Mouse (Mus musculus) limb, embryonic 10.5 days (tissue): Measurements from ENCODE around the gene Pcsk5. TPM values are rescaled to one million over a fixed set of nuclear protein-coding genes. Genes with fewer than 3 reads are reported as not detected.

Experiments used
- DNase-seq: peaks from one replicate; pipeline ENCODE4 v3.0.0-alpha.2; 2017; ENCODE audit warnings: low spot score
- H3K27ac ChIP-seq: fragments of 300-500 bp; sonication (generic); 2 replicates; pipeline ENCODE4 v1.5.1; 2016; ENCODE audit warnings: mild to moderate bottlenecking
- H3K27me3 ChIP-seq: fragments of 300-500 bp; sonication (generic); 2 replicates; pipeline ENCODE4 v1.6.1; 2016; ENCODE audit warnings: low read depth, mild to moderate bottlenecking; ENCODE audit not compliant: poor library complexity, severe bottlenecking
- H3K36me3 ChIP-seq: fragments of 300-500 bp; sonication (generic); 2 replicates; pipeline ENCODE4 v1.6.1; 2016; ENCODE audit warnings: mild to moderate bottlenecking, moderate library complexity
- H3K4me1 ChIP-seq: fragments of 300-500 bp; sonication (generic); 2 replicates; pipeline ENCODE4 v1.6.1; 2016
- H3K4me3 ChIP-seq: fragments of 300-500 bp; sonication (generic); 2 replicates; pipeline ENCODE4 v1.5.1; 2016; ENCODE audit warnings: mild to moderate bottlenecking, moderate library complexity
- H3K9me3 ChIP-seq: fragments of 300-500 bp; sonication (generic); replicated peaks from 2 replicates; pipeline ENCODE4 v1.6.1; 2016; ENCODE audit warnings: mild to moderate bottlenecking
- WGBS: fragments of 180-500 bp; shearing (Covaris S2); methylation state at CpG from one replicate; pipeline ENCODE4 v1.1.7; 2016; 5-methylcytosine and 5-hydroxymethylcytosine counted together
- polyA plus RNA-seq: library from polyadenylated mRNA; unstranded; fragments of >200 nt; fragmentation: Nextera tagmentation; extraction: Ambion mirVana; gene quantifications from 2 replicates; pipeline ENCODE4 v1.2.1, GENCODE M21; 2016

The Pcsk5 gene
- polyA plus RNA-seq, 1 experiment from 2014 or later, result 11.6 TPM

- Histone ChIP-seq H3K4me1 (no peaks in the 10 kb centered on the region), H3K36me3 (no peaks in the 10 kb centered on the region), H3K27me3 (no peaks in the 10 kb centered on the region), H3K4me3 (no peak overlapping the region), H3K27ac (no peak overlapping the region), H3K9me3 (no peaks in the 10 kb centered on the region)
- no peak for DNase-seq
Measured at GRCm38 (mm10) chr19:17762740-17763139, 74.7 kb downstream of the Pcsk5 start.

GRCm38 (mm10) chr19:17761678-17762077 is 75.8 kb downstream of the Pcsk5 start:
- H3K36me3 ChIP-seq, result no peaks in the 10 kb centered on the region
- DNase-seq, result no peak
- no peaks in the 10 kb centered on the region for H3K4me1 ChIP-seq
- no peak overlapping the region for H3K4me3 ChIP-seq
- H3K27ac ChIP-seq, result no peak overlapping the region
- no peaks in the 10 kb centered on the region for H3K27me3 ChIP-seq
- WGBS, result 85% methylated on average over 5 of the region's 5 CpGs
- H3K9me3 ChIP-seq, result no peaks in the 10 kb centered on the region

DNA sequence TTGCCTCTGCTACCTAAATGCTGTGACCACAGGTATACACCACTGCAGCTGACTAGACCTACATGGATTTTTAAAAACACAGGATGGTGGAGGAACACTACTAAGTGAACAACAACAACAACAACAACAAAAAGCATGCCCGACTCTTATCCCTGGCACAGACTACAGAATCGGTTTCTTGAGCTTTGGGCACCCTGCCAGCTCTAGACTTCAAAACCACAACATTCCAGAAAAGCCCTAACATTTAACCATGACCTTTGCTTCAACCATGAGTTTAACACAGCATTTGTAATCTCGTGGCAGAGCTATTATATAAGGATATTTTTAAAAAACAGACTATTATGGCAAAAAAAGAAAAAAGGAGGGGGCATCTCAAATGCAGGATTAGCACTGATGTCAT is 84.6 kb downstream of the Pcsk5 start:
- Histone ChIP-seq H3K4me3 (no peak overlapping the region), H3K36me3 (no peaks in the 10 kb centered on the region), H3K27me3 (no peaks in the 10 kb centered on the region), H3K27ac (no peak overlapping the region), H3K9me3 (no peaks in the 10 kb centered on the region), H3K4me1 (no peaks in the 10 kb centered on the region)
- no peak for DNase-seq
- 89% methylated on average over 3 of the region's 3 CpGs for WGBS

- Histone ChIP-seq H3K9me3 (no peaks in the 10 kb centered on the region), H3K27me3 (no peaks in the 10 kb centered on the region), H3K4me1 (no peaks in the 10 kb centered on the region), H3K27ac (no peak overlapping the region), H3K36me3 (no peaks in the 10 kb centered on the region), H3K4me3 (no peak overlapping the region)
- WGBS, result 93% methylated on average over 3 of the region's 3 CpGs
- DNase-seq, result no peak
Measured at GRCm38 (mm10) chr19:17748331-17748730, 89.1 kb downstream of the Pcsk5 start.

DNA sequence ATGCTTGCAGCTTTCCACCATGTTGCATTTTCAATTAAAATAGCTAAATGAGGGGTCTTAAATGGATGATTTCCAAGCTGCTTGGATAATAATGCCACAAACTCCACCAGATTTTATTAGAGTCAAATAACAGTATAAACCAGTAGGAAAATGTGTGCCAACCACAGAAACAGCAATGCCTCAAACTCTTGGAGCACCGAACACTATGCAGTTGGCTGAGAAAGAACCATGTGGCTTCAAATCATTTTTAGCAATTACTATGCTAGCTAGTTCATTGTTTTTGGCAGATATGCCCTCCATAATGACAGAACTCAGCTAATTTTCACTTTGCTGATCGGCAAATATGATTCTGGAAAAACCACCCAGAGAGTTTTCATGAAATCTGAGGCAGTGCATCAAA is 92.1 kb downstream of the Pcsk5 start:
- DNase-seq, result no peak
- H3K27me3 ChIP-seq, result no peaks in the 10 kb centered on the region
- 96% methylated on average over 2 of the region's 2 CpGs for WGBS
- no peaks in the 10 kb centered on the region for H3K4me1 ChIP-seq
- no peaks in the 10 kb centered on the region for H3K36me3 ChIP-seq
- no peak overlapping the region for H3K4me3 ChIP-seq
- H3K9me3 ChIP-seq, result no peaks in the 10 kb centered on the region
- H3K27ac ChIP-seq, result no peak overlapping the region

- Histone ChIP-seq H3K4me1 (no peaks in the 10 kb centered on the region), H3K27ac (no peak overlapping the region), H3K9me3 (no peaks in the 10 kb centered on the region), H3K27me3 (no peaks in the 10 kb centered on the region), H3K36me3 (no peaks in the 10 kb centered on the region), H3K4me3 (no peak overlapping the region)
- no peak for DNase-seq
- 88% methylated on average over 8 of the region's 8 CpGs for WGBS
Measured at GRCm38 (mm10) chr19:17744474-17745069, 92.9 kb downstream of the Pcsk5 start.

GRCm38 (mm10) chr19:17741465-17741864 is 96.0 kb downstream of the Pcsk5 start:
- 56% methylated on average over 1 of the region's 1 CpGs for WGBS
- Histone ChIP-seq H3K27me3 (no peaks in the 10 kb centered on the region), H3K9me3 (no peaks in the 10 kb centered on the region), H3K27ac (no peak overlapping the region), H3K4me1 (peaks cover 1% of the 10 kb centered on the region; the same call in 1 of the 2 replicates), H3K4me3 (no peak overlapping the region), H3K36me3 (no peaks in the 10 kb centered on the region)
- no peak for DNase-seq

- no peak for DNase-seq
- no peaks in the 10 kb centered on the region for H3K27me3 ChIP-seq
- no peak overlapping the region for H3K4me3 ChIP-seq
Measured at GRCm38 (mm10) chr19:17732676-17733277, 104.7 kb downstream of the Pcsk5 start.

DNA sequence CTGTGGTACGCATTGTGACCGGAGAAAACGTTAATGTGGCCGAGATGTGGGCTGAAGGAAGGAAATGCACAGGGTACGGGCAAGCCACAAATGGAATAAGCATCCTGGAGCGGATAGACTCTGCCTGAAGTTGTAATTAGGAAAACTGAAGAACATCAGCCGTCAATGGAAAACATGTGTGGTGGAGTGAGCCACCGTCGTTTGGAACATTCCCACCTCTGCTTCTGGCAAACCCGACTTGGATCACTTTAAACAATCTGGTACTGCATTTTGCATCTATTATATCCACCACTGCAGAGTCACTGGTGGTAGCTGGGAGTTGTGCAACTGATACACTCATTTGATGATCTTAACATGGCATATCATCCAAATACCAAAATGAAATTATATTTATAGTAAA is 120.4 kb downstream of the Pcsk5 start:
- Histone ChIP-seq H3K36me3 (no peaks in the 10 kb centered on the region), H3K4me1 (peaks cover 24% of the 10 kb centered on the region), H3K27ac (no peak overlapping the region), H3K27me3 (no peaks in the 10 kb centered on the region), H3K9me3 (no peaks in the 10 kb centered on the region), H3K4me3 (no peak overlapping the region)
- peak; percentile 48 for DNase-seq
- 35% methylated on average over 10 of the region's 10 CpGs for WGBS

More at GRCm38 (mm10) chr19:17732676-17733277, 104.7 kb downstream of the Pcsk5 start:
- no peak overlapping the region for H3K27ac ChIP-seq
- H3K36me3 ChIP-seq, result no peaks in the 10 kb centered on the region
- peaks cover 5% of the 10 kb centered on the region; the same call in 1 of the 2 replicates for H3K4me1 ChIP-seq
- no peaks in the 10 kb centered on the region for H3K9me3 ChIP-seq

DNA sequence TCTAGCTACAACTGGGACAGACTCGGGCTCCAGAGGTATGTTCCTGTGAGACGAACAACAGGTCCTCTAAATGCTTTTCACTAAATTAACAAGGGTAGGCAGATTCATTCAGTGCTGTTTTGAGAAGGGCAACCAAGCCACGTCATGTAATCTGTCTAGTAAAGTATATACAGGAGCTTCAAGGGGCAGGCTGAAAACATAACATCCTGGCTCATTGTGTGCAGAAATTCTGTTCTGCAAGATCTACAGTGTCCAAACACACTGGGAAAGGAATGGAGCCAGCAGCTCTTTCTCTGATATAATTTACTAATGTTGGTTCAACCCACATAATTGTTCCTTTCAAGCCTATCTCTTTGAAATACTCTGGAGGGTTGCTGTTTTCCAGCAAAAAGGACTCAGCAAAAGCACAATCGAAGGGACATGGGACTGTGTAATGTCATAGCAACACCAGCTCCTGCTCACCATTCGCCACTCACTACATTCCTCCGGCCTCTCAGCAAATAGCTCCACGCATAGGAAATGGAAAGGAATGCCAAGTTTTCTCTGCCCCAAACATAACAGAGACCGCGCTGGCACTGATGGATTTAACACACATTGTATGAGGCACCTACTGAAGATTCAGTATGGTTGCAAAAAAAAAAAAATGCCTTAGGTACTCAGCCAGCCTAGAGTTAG is 122.0 kb downstream of the Pcsk5 start:
- no peaks in the 10 kb centered on the region for H3K27me3 ChIP-seq
- no peak for DNase-seq
- H3K9me3 ChIP-seq, result no peaks in the 10 kb centered on the region
- H3K36me3 ChIP-seq, result peaks cover 8% of the 10 kb centered on the region; the same call in 1 of the 2 replicates
- H3K27ac ChIP-seq, result no peak overlapping the region
- no peak overlapping the region for H3K4me3 ChIP-seq
- H3K4me1 ChIP-seq, result peaks cover 24% of the 10 kb centered on the region
- 80% methylated on average over 9 of the region's 9 CpGs for WGBS

- WGBS, result 96% methylated on average over 6 of the region's 6 CpGs
- Histone ChIP-seq H3K27me3 (no peaks in the 10 kb centered on the region), H3K9me3 (no peaks in the 10 kb centered on the region), H3K36me3 (no peaks in the 10 kb centered on the region), H3K27ac (no peak overlapping the region), H3K4me1 (peaks cover 5% of the 10 kb centered on the region; the same call in 1 of the 2 replicates), H3K4me3 (no peak overlapping the region)
- no peak for DNase-seq
Measured at GRCm38 (mm10) chr19:17691626-17692025, 145.8 kb downstream of the Pcsk5 start.

DNA sequence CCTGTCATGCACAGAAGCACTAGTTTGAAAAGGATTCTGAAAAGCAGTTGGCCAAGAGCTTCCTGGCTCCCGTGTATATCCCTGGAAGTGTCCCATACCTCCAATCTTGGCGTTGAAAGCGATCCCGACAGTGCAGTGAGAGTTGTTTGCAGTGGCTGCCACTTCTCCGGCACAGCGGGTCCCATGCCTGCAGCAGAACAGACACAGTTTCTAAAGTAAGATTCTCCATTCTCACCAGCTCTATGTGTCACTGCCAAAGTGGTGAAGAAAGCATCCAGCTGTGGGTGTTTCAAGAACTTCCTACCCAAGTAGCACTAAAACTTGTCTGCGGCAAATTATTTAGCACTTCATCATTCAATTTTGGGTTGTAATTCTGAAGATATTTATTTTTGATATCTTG is 159.1 kb downstream of the Pcsk5 start:
- no peaks in the 10 kb centered on the region for H3K4me1 ChIP-seq
- H3K36me3 ChIP-seq, result peaks cover 14% of the 10 kb centered on the region
- H3K4me3 ChIP-seq, result no peak overlapping the region
- H3K27me3 ChIP-seq, result no peaks in the 10 kb centered on the region
- H3K9me3 ChIP-seq, result no peaks in the 10 kb centered on the region
- H3K27ac ChIP-seq, result no peak overlapping the region
- 90% methylated on average over 7 of the region's 7 CpGs for WGBS
- no peak for DNase-seq

DNA sequence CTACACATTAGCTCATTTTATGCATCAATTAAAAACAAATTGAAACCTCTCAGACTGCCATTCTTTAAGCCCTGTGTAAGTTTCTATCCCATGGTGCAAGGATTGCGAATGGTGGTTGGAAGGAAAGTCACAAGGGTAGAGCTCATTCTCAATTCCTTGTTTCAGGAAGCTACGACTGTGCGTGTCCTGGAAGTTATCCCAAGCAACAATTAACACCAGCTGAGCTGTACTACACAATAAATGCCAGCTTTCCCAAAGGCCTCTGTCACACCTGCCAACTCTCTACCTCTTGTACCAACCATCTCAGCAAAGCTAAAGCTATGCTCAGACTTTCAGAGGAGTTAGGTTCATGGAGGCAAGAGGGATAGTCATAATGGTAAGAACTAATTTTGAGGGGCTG is 174.8 kb downstream of the Pcsk5 start:
- 76% methylated on average over 3 of the region's 3 CpGs for WGBS
- Histone ChIP-seq H3K4me1 (peaks cover 33% of the 10 kb centered on the region), H3K4me3 (no peak overlapping the region), H3K27ac (no peak overlapping the region), H3K36me3 (no peaks in the 10 kb centered on the region), H3K27me3 (peaks cover 10% of the 10 kb centered on the region; the same call in 1 of the 2 replicates), H3K9me3 (no peaks in the 10 kb centered on the region)
- DNase-seq, result no peak
